Mouse (Mus musculus) right cerebral cortex, postnatal 25 days (tissue): Measurements from ENCODE around the gene Slc25a44.
A peak's percentile ranks its signal among the peaks of the same experiment; 100 is the strongest.
"Not testable (repeated sequence)": the region's sequence is repeated elsewhere in the genome, so short reads cannot be mapped to it uniquely, and the experiment has no call there.

ENCODE experiments used
- DNase-seq: peaks from one replicate; pipeline ENCODE4 v3.0.0; 2022

Gene Slc25a44

GRCm38 (mm10) chr3:88410645-88411031 is 14.3 kb downstream of the Slc25a44 start:
- DNase-seq: no peak

DNA sequence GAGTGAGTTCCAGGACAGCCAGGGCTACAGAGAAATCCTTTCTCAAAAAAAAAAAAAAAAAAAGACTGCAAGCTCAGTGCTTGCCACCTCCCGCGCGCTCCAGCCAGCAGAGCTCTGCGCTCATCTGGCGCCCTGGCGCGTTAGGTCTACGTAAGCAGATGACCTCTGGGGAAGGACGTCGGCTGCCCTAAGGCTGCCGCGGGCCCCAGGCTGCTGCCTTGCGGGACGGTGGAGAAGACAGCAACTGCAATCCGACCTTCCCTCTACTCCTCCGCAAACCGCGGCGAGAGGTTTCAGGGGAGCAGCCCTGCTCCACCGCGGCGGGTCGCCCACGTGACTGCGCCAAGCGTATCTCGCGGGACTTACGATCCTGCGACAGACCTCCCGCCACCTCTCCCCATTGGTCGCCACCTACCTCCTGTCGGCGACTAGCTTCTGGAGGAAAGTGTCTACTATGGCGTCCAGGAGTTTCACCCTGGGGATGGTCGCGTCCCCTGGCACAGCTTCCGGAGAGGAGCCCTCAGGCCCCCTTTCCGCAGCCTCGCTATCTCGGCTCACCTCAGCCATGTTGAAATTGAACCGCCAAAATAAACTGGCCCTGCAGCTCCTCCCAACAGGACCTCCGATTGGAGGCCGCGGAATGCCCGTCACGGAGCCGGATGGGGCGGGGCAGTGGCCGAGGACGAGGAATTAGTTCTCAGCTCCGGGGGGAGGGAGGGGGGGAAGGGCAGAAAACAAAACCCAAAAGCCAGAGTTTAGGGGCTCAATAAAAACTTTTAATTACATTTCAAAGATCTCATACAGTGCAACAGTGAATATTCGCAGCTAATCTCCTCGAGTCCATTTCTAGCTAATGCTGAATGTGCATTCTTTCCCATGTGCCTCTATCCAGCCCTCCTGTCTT is 14.9 kb downstream of the Slc25a44 start, which contains the start of gene Pmf1:
Gene Pmf1 (minus strand): TSS at position 591 of the 904 bp plus-strand sequence.
- DNase-seq: peak; percentile 92

- no peak for DNase-seq
Measured at GRCm38 (mm10) chr3:88408953-88409352, 16.0 kb downstream of the Slc25a44 start.

DNA sequence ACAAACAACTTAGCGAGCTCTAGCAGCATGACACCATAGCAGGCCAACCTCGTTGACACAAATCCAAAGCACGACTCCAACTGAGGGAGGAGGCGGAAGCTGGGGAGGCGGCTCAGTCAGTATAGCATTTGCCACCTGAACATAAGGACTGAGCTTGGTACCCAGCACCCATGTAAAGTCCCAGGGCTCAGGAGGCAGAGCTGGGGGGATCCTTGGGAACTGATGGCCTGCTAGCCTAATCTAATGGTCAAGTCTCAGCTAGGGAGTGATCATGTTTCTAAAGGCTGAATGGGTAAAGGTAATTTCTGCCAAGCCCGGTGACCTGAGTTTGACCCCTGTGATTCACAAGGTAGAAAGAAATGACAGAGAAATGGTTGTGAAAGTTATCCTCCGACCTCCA is 17.4 kb downstream of the Slc25a44 start:
- no peak for DNase-seq

DNA sequence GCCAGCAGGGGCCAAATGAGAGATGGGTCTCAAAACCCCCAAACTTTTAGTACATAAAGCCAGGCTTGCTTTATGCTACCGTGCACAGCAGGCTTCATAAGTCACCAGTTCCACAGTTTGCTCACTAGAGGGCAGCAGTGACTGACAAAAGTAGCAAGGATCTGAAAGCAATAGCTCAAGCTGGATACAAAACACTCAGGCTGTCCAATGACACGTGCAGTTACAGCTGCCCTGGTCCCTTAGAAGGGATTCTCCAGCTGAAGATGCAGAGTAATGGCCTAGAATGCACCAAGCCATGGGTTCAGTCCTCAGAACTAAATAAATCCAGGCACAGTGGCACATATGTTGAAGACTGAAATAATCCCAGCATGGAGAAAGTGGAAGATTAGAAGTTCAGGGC is 17.8 kb downstream of the Slc25a44 start:
- DNase-seq: peak; percentile 57

DNA sequence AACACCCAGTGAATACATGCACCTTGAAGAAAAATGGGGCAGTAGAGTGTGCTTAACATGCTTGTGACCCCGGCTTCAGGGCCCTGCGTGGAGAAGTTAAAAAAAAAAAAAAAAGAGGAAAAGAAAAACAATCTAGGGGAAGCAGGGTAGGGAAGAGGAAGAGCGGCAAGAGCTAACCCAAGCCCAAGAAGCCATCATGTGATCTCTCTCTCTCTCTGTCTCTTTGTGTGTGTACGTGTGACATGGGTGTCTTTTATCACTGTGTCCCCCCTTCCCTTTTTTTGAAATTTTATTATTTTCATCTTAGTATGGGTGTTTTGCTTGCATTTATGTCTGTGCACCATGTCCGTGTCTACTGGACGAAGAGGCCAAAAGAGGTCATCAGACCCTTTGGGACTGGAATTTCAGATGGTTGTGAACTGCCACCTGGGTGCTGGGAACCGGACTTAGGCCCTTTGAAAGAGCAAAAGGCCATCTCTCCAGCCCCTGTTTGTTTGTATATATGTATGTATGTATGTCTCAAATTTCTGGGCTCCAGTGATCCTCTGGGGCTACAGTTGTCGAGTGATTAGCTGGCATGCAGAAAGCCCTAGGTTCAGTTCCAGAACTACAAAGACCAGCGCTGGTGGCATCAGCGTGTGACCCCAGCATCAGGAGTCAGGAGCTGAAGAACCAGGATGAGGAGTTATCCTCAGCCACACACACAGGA is 21.3 kb downstream of the Slc25a44 start:
- DNase-seq: no peak

GRCm38 (mm10) chr3:88398666-88399065 is 26.3 kb downstream of the Slc25a44 start:
- DNase-seq: no peak

DNA sequence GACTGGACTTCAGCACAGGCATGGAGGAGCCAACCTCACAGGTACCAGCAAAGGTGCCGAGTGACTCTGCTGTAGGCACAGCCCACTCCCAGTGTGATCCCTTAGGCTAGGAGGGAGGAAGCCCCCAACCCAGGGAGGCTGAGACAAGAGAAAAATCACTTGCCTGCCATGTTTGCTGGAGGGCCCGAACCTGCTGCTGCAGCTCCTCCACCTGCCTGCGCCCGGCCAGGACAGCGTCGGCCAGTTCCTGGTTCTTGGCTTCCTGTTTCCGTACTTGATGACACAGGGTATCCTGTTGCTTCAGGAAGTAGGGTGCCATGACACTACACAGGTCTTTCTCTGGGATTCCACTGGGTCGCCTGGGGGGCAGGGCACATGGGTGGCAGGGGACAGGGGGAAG is 29.2 kb downstream of the Slc25a44 start:
- no peak for DNase-seq

- no peak for DNase-seq
Measured at GRCm38 (mm10) chr3:88395288-88395687, 29.7 kb downstream of the Slc25a44 start.

DNA sequence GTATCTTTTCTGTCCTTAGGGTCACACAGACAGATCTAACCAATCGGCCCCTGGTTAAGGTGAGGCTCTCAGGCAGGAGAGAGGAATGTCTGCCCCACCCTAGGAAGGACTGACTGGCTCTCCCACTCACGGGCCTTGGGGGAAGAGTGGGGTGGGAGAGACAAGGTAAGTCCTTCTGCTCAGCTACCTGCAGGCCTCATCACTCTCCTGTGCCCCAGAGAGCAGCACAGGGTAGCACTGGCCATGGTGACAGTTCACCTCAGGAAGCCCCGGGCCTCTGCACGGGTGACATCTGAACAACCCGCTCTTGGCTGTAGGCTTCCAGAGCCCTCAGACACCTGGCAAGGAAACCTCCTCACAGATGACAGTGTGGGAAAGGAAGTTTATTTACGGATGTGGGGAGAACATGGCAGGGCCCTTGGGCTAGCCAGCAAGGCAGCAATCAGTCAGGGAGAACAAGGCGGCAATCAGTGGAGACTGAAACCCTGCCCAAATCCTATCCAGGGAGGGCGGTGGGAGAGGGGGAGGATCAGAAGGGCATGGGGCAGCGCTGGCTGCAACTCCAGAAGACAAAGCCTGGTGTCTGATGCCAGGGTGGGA is 31.1 kb downstream of the Slc25a44 start:
- no peak for DNase-seq

DNA sequence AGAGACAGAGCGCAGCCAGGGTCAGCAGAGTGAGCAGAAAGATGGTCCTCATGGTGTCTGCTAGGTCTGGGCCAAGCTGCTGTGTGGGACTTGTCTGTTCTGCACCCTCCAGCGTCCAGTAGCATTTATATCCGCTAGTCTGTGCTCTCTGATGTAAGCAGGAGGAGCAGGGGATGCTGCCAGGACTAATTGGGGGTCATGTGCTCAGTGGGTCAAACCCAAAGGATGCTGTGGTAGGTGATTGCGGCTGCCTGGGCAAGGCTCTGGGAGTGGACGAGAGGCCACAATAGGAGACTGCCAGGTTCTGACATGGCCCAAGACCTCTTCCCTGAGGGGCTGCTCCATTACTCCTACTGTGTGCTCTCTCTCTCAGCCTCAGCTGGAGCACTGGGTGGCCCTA is 40.6 kb downstream of the Slc25a44 start, which contains the start of gene Bglap:
Gene Bglap (minus strand): TSS at position 101 of the 400 bp plus-strand sequence.
- no peak for DNase-seq

GRCm38 (mm10) chr3:88382383-88382782 is 42.6 kb downstream of the Slc25a44 start:
- DNase-seq: not testable (repeated sequence)

DNA sequence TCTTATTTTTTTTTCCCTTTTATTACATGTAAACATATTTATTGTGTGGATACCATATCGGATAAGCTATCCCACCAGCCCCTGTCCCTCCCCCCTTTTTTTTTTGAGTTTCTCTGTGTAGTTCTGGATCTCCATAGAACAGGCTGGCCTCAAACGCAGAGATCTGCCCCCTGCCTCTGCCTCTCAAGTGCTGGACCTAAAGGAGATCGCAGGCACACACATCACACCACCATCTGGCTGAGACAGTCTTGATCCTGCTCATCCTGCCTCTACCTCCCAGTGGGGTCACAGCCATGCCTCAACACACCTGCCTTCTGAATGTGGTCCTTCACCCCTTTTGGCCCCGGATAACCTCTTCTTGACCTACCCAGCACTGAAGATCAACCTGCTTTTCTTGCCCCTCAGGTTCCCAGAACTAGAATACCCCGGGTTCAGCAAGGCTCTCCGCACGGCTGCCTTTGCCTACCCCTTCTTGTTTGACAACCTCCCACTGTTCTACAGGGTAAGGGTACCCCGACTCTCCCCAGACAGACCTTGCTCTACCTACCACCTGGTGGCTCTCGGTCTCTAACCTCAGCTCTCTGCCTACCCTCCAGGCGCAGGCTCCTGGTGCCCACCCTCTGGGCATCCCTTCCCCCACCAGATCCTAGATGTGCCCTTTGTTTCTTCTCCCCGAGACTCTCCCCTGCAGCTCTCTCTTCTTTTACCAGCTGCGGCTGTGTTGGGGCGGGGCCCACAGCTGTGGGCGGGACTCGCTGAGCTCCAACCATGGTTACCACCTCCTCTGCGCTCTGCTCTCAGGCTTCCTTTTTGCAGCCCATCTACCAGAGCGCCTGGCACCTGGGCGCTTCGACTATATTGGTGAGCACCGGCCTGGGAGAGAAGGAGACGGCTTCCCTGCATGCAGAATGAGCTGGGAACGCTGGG is 43.3 kb downstream of the Slc25a44 start:
- DNase-seq: not testable (repeated sequence)

GRCm38 (mm10) chr3:88378599-88378998 is 46.3 kb downstream of the Slc25a44 start, which contains the start of gene Bglap2:
Gene Bglap2, minus strand, starts transcription at chr3:88378699.
- DNase-seq: not testable (repeated sequence)

GRCm38 (mm10) chr3:88376644-88377043 is 48.3 kb downstream of the Slc25a44 start:
- not testable (repeated sequence) for DNase-seq

DNA sequence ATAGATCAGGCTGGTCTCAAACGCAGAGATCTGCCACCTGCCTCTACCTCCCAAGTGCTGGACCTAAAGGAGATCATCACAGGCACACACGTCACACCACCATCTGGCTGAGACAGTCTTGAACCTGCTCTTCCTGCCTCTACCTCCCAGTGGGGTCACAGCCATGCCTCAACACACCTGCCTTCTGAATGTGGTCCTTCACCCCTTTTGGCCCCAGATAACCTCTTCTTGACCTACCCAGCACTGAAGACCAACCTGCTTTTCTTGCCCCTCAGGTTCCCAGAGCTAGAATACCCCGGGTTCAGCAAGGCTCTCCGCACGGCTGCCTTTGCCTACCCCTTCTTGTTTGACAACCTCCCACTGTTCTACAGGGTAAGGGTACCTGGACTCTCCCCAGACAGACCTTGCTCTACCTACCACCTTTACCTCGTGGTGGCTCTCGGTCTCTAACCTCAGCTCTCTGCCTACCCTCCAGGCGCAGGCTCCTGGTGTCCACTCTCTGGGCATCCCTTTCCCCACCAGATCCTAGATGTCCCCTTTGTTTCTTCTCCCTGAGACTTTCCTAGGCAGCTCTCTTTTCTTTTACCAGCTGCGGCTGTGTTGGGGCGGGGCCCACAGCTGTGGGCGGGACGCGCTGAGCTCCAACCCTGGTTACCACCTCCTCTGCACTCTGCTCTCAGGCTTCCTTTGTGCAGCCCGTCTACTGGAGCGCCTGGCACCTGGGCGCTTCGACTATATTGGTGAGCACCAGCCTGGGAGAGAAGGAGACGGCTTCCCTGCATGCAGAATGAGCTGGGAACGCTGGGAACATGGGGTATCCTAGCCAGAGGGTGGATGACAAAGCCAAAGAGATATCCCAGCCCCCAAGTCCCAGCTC is 49.0 kb downstream of the Slc25a44 start:
- DNase-seq: not testable (repeated sequence)

DNA sequence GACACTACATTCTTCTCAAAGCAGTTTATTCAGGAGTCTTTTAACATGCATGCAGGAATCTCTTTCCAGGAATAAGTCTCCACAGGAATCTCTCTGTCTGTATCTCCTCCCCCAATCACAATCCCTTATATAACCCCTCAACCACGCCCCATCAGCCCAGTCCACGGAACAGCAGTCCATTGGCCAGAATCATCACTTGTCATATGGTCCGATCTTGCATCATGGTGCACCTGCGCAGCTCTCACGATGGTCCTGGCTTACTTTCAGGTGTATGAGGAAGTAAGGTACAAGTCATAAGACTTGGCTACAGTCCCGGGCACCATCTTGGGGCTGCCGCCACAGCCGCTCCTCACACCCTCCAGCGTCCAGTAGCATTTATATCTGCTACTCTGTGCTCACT is 52.3 kb downstream of the Slc25a44 start, which contains the start of gene Bglap3:
Gene Bglap3 (minus strand): TSS at position 101 of the 400 bp plus-strand sequence.
- DNase-seq: not testable (repeated sequence)

DNA sequence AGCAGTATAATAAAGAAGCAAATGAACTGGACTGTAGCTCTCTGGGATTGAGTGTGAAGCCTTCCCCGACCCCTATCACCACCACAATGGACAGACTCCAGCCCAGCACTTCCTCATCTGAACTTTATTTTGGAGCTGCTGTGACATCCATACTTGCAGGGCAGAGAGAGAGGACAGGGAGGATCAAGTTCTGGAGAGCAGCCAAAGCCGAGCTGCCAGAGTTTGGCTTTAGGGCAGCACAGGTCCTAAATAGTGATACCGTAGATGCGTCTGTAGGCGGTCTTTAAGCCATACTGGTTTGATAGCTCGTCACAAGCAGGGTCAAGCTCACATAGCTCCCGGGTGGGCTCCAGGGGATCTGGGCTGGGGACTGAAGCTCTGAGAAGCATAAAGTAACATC is 56.4 kb downstream of the Slc25a44 start:
- not testable (repeated sequence) for DNase-seq

DNA sequence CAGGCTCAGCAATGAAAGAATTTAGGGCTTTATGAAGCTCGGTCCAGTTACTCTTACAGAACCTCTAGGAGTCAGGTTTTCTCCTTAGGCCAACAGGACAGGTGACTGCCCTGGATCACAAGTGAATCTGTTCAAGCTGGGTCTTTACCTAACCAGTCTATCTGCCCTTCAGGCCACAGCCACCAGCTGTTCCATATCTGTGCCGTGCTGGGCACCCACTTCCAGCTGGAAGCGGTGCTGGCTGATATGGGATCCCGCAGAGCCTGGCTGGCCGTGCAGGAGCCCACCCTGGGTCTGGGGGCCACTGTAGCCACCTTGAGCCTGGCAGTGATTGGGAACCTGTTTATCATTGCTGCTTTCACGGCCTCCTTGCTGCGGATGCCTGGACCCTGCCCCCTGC is 57.4 kb downstream of the Slc25a44 start:
- not testable (repeated sequence) for DNase-seq

DNA sequence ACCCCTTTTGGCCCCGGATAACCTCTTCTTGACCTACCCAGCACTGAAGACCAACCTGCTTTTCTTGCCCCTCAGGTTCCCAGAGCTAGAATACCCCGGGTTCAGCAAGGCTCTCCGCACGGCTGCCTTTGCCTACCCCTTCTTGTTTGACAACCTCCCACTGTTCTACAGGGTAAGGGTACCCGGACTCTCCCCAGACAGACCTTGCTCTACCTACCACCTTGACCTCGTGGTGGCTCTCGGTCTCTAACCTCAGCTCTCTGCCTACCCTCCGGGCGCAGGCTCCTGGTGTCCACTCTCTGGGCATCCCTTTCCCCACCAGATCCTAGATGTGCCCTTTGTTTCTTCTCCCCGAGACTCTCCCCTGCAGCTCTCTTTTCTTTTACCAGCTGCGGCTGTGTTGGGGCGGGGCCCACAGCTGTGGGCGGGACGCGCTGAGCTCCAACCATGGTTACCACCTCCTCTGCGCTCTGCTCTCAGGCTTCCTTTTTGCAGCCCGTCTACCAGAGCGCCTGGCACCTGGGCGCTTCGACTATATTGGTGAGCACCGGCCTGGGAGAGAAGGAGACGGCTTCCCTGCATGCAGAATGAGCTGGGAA is 58.0 kb downstream of the Slc25a44 start:
- peak; percentile 68 for DNase-seq
